Mouse (Mus musculus) midbrain, embryonic 13.5 days (tissue): Measurements from ENCODE around the gene Gm42669. TPM values are rescaled to one million over a fixed set of nuclear protein-coding genes. Genes with fewer than 3 reads are reported as not detected.

Experiments used
- ATAC-seq: fragments of 200-750 bp; cut with Nextera tagmentation; 2 replicates; pipeline ENCODE4 v1.8.0; 2017; ENCODE audit warnings: mild to moderate bottlenecking, moderate TSS enrichment, moderate library complexity
- H3K27ac ChIP-seq: fragments of 300-500 bp; sonication (generic); 2 replicates; pipeline ENCODE4 v1.5.1; 2015; ENCODE audit warnings: inconsistent platforms, mild to moderate bottlenecking, moderate library complexity
- H3K27me3 ChIP-seq: fragments of 300-500 bp; sonication (generic); 2 replicates; pipeline ENCODE4 v1.6.1; 2015; ENCODE audit warnings: mild to moderate bottlenecking, inconsistent platforms
- H3K36me3 ChIP-seq: fragments of 300-500 bp; sonication (generic); 2 replicates; pipeline ENCODE4 v1.6.1; 2015; ENCODE audit warnings: mild to moderate bottlenecking, inconsistent platforms
- H3K4me1 ChIP-seq: fragments of 300-500 bp; sonication (generic); replicated peaks from 2 replicates; pipeline ENCODE4 v1.6.1; 2015; ENCODE audit warnings: inconsistent platforms
- H3K4me2 ChIP-seq: fragments of 300-500 bp; sonication (generic); replicated peaks from 2 replicates; pipeline ENCODE4 v1.6.1; 2015; ENCODE audit warnings: moderate library complexity, mild to moderate bottlenecking, inconsistent platforms
- H3K4me3 ChIP-seq: fragments of 300-500 bp; sonication (generic); replicated peaks from 2 replicates; pipeline ENCODE4 v1.5.1; 2015; ENCODE audit warnings: mild to moderate bottlenecking, inconsistent platforms
- H3K9ac ChIP-seq: fragments of 300-500 bp; sonication (generic); replicated peaks from 2 replicates; pipeline ENCODE4 v1.6.1; 2015; ENCODE audit warnings: mild to moderate bottlenecking, inconsistent platforms
- H3K9me3 ChIP-seq: fragments of 300-500 bp; sonication (generic); 2 replicates; pipeline ENCODE4 v1.6.1; 2016; ENCODE audit warnings: mild to moderate bottlenecking, inconsistent platforms
- WGBS: fragments of 180-500 bp; shearing (Covaris S2); methylation state at CpG from one replicate; pipeline ENCODE4 v1.1.7; 2015; 5-methylcytosine and 5-hydroxymethylcytosine counted together
- polyA plus RNA-seq: library from polyadenylated mRNA; unstranded; fragments of >200 nt; fragmentation: Nextera tagmentation; extraction: Ambion mirVana; gene quantifications from 2 replicates; pipeline ENCODE4 v1.2.1, GENCODE M21; 2015

The Gm42669 gene
- 0.30 and 0.39 TPM in 2 replicates for polyA plus RNA-seq

GRCm38 (mm10) chr5:107507321-107507720 lies at the start of gene Gm42669:
Gene Gm42669 (plus strand): TSS chr5:107507621.
- ATAC-seq, result no peak
- 82% methylated on average over 4 of the region's 4 CpGs for WGBS

GRCm38 (mm10) chr5:107462147-107463076 lies 45.0 kb upstream of the Gm42669 start:
- Histone ChIP-seq H3K4me1 (no peaks in the 10 kb centered on the region), H3K9ac (no peak overlapping the region), H3K27me3 (no peaks in the 10 kb centered on the region), H3K27ac (no peak overlapping the region), H3K4me2 (no peak overlapping the region), H3K4me3 (no peak overlapping the region), H3K9me3 (no peaks in the 10 kb centered on the region), H3K36me3 (no peaks in the 10 kb centered on the region)
- 93% methylated on average over 4 of the region's 4 CpGs for WGBS
- no peak for ATAC-seq

More at GRCm38 (mm10) chr5:107507321-107507720, at the start of gene Gm42669:
- Histone ChIP-seq H3K36me3 (peaks cover 47% of the 10 kb centered on the region), H3K27ac (no peak within 1 kb of the TSS), H3K9ac (no peak within 1 kb of the TSS), H3K4me3 (no peak within 1 kb of the TSS), H3K9me3 (no peaks in the 10 kb centered on the region), H3K27me3 (no peaks in the 10 kb centered on the region), H3K4me1 (no peaks in the 10 kb centered on the region), H3K4me2 (no peak within 1 kb of the TSS)

- no peak for ATAC-seq
- Histone ChIP-seq H3K4me3 (no peak overlapping the region), H3K9me3 (no peaks in the 10 kb centered on the region), H3K4me2 (no peak overlapping the region), H3K27me3 (no peaks in the 10 kb centered on the region), H3K36me3 (peaks cover 8% of the 10 kb centered on the region), H3K4me1 (no peaks in the 10 kb centered on the region), H3K27ac (no peak overlapping the region), H3K9ac (no peak overlapping the region)
- 23% methylated on average over 5 of the region's 5 CpGs for WGBS
These were observed 40.9 kb upstream of the Gm42669 start for GRCm38 (mm10) chr5:107466501-107466900.

GRCm38 (mm10) chr5:107467098-107467497 lies 40.3 kb upstream of the Gm42669 start:
- H3K4me2 ChIP-seq, result no peak overlapping the region
- no peak overlapping the region for H3K9ac ChIP-seq
- H3K27me3 ChIP-seq, result no peaks in the 10 kb centered on the region
- H3K4me3 ChIP-seq, result no peak overlapping the region
- H3K36me3 ChIP-seq, result peaks cover 8% of the 10 kb centered on the region
- H3K9me3 ChIP-seq, result no peaks in the 10 kb centered on the region
- H3K27ac ChIP-seq, result no peak overlapping the region
- 77% methylated on average over 4 of the region's 4 CpGs for WGBS
- no peak for ATAC-seq
- H3K4me1 ChIP-seq, result no peaks in the 10 kb centered on the region

- no peak overlapping the region for H3K4me3 ChIP-seq
- peaks cover 17% of the 10 kb centered on the region for H3K36me3 ChIP-seq
- no peak overlapping the region for H3K9ac ChIP-seq
- no peaks in the 10 kb centered on the region for H3K9me3 ChIP-seq
- 77% methylated on average over 10 of the region's 10 CpGs for WGBS
- no peak for ATAC-seq
- H3K4me1 ChIP-seq, result no peaks in the 10 kb centered on the region
- H3K27me3 ChIP-seq, result no peaks in the 10 kb centered on the region
- H3K27ac ChIP-seq, result no peak overlapping the region
- no peak overlapping the region for H3K4me2 ChIP-seq
These were observed 36.7 kb upstream of the Gm42669 start for GRCm38 (mm10) chr5:107470600-107471329.

- Histone ChIP-seq H3K27me3 (no peaks in the 10 kb centered on the region), H3K4me2 (no peak overlapping the region), H3K4me3 (no peak overlapping the region), H3K4me1 (no peaks in the 10 kb centered on the region), H3K9me3 (no peaks in the 10 kb centered on the region), H3K36me3 (peaks cover 5% of the 10 kb centered on the region; the same call in 1 of the 2 replicates), H3K9ac (no peak overlapping the region), H3K27ac (no peak overlapping the region)
- ATAC-seq, result no peak
- 91% methylated on average over 2 of the region's 2 CpGs for WGBS
These were observed 27.2 kb upstream of the Gm42669 start for GRCm38 (mm10) chr5:107480194-107480593.

- Histone ChIP-seq H3K4me2 (no peak overlapping the region), H3K27me3 (no peaks in the 10 kb centered on the region), H3K36me3 (peaks cover 4% of the 10 kb centered on the region; the same call in 1 of the 2 replicates), H3K27ac (no peak overlapping the region), H3K4me3 (no peak overlapping the region), H3K9ac (no peak overlapping the region), H3K4me1 (no peaks in the 10 kb centered on the region), H3K9me3 (no peaks in the 10 kb centered on the region)
- WGBS, result 73% methylated on average over 4 of the region's 4 CpGs
- no peak for ATAC-seq
These were observed 18.4 kb upstream of the Gm42669 start for GRCm38 (mm10) chr5:107488996-107489395.

- H3K4me3 ChIP-seq, result no peak overlapping the region
- no peak overlapping the region for H3K4me2 ChIP-seq
- H3K9me3 ChIP-seq, result 0 out of 2 replicates have a peak, but pooled peaks cover 2% of the 10 kb centered on the region
- no peak for ATAC-seq
- H3K4me1 ChIP-seq, result 0 out of 2 replicates have a peak, but pooled peaks cover under 1% of the 10 kb centered on the region
- H3K27me3 ChIP-seq, result no peaks in the 10 kb centered on the region
- H3K9ac ChIP-seq, result no peak overlapping the region
- H3K36me3 ChIP-seq, result peaks cover 7% of the 10 kb centered on the region
- H3K27ac ChIP-seq, result no peak overlapping the region
- 80% methylated on average over 9 of the region's 9 CpGs for WGBS
These were observed 16.4 kb upstream of the Gm42669 start for GRCm38 (mm10) chr5:107491036-107491435.

- no peak for ATAC-seq
- 92% methylated on average over 2 of the region's 2 CpGs for WGBS
- Histone ChIP-seq H3K9ac (no peak overlapping the region), H3K4me3 (no peak overlapping the region), H3K4me2 (no peak overlapping the region), H3K27ac (no peak overlapping the region), H3K27me3 (no peaks in the 10 kb centered on the region), H3K36me3 (peaks cover 7% of the 10 kb centered on the region), H3K9me3 (0 out of 2 replicates have a peak, but pooled peaks cover 2% of the 10 kb centered on the region), H3K4me1 (0 out of 2 replicates have a peak, but pooled peaks cover 6% of the 10 kb centered on the region)
These were observed 14.9 kb upstream of the Gm42669 start for GRCm38 (mm10) chr5:107492471-107492870.

- Histone ChIP-seq H3K9me3 (0 out of 2 replicates have a peak, but pooled peaks cover 2% of the 10 kb centered on the region), H3K27ac (no peak overlapping the region), H3K9ac (no peak overlapping the region), H3K4me2 (no peak overlapping the region), H3K36me3 (peaks cover 7% of the 10 kb centered on the region), H3K4me1 (peaks cover 24% of the 10 kb centered on the region), H3K4me3 (no peak overlapping the region), H3K27me3 (no peaks in the 10 kb centered on the region)
- ATAC-seq, result no peak
- 99% methylated on average over 5 of the region's 5 CpGs for WGBS
These were observed 12.7 kb upstream of the Gm42669 start for GRCm38 (mm10) chr5:107494759-107495158.

GRCm38 (mm10) chr5:107496047-107496446 lies 11.4 kb upstream of the Gm42669 start:
- ATAC-seq, result 0 out of 2 replicates have a peak, but pooled peaks have one; percentile 56

More at GRCm38 (mm10) chr5:107496047-107496446, 11.4 kb upstream of the Gm42669 start:
- Histone ChIP-seq H3K4me2 (no peak overlapping the region), H3K9ac (no peak overlapping the region), H3K4me1 (peaks cover 32% of the 10 kb centered on the region), H3K27me3 (no peaks in the 10 kb centered on the region), H3K9me3 (0 out of 2 replicates have a peak, but pooled peaks cover 2% of the 10 kb centered on the region), H3K4me3 (no peak overlapping the region), H3K36me3 (peaks cover 7% of the 10 kb centered on the region), H3K27ac (peak overlapping the region; percentile 36; the same call in 1 of the 2 replicates)
- WGBS, result 87% methylated on average over 2 of the region's 2 CpGs
